Mouse (Mus musculus) spleen, adult 2 months (tissue): ENCODE results near the gene B4galt1. TPM values are rescaled to one million over a fixed set of nuclear protein-coding genes. Genes with fewer than 3 reads are reported as not detected.
A peak's percentile ranks its signal among the peaks of the same experiment; 100 is the strongest.

ENCODE experiments used
- DNase-seq, 2 experiments: peaks; one replicate each; pipeline versions ENCODE4 v3.0.0 to v3.0.0-alpha.2; 2012 to 2021; ENCODE audit warnings: low spot score in 2 of 2, low read depth in 1 of 2
- H3K27ac ChIP-seq: fragments of 200-500 bp; 2 replicates; pipeline ENCODE4 v1.5.1; 2012; ENCODE audit warnings: low read length, inconsistent platforms; ENCODE audit not compliant: insufficient read depth
- H3K27me3 ChIP-seq: fragments of 200-500 bp; 2 replicates; pipeline ENCODE4 v1.6.1; 2012; ENCODE audit warnings: mild to moderate bottlenecking, moderate library complexity, low read length, inconsistent platforms; ENCODE audit not compliant: control insufficient read depth, insufficient read depth
- H3K36me3 ChIP-seq: fragments of 200-500 bp; 2 replicates; pipeline ENCODE4 v1.6.1; 2012; ENCODE audit warnings: mild to moderate bottlenecking, low read length, inconsistent platforms; ENCODE audit not compliant: control insufficient read depth, insufficient read depth
- H3K4me1 ChIP-seq: fragments of 200-500 bp; 2 replicates; pipeline ENCODE4 v1.6.1; 2011; ENCODE audit warnings: inconsistent platforms; ENCODE audit not compliant: control insufficient read depth, insufficient read depth, insufficient read length
- H3K4me3 ChIP-seq: fragments of 200-500 bp; 2 replicates; pipeline ENCODE4 v1.5.1; 2011; ENCODE audit warnings: mild to moderate bottlenecking, inconsistent platforms; ENCODE audit not compliant: insufficient read depth, insufficient read length; ENCODE audit errors: extremely low read depth
- CTCF ChIP-seq: fragments of 200-500 bp; IDR thresholded peaks from 2 replicates; pipeline ENCODE4 v1.5.1; 2011; ENCODE audit warnings: mild to moderate bottlenecking, inconsistent platforms; ENCODE audit not compliant: insufficient read depth, insufficient read length, insufficient replicate concordance; ENCODE audit errors: extremely low read depth
- POLR2A ChIP-seq: fragments of 200-500 bp; IDR thresholded peaks from 2 replicates; pipeline ENCODE4 v1.6.1; 2011; ENCODE audit warnings: low read depth, low read length, inconsistent platforms
- WGBS: fragments of 180-500 bp; shearing (Covaris S2); methylation state at CpG from one replicate; pipeline ENCODE4 v1.1.7; 2018; 5-methylcytosine and 5-hydroxymethylcytosine counted together
- polyA plus RNA-seq: library from polyadenylated mRNA; depleted of rRNA; stranded (reverse); fragments of >200 nt; gene quantifications from 2 replicates; pipeline ENCODE4 v1.2.3, GENCODE M21; 2012

Gene B4galt1
- polyA plus RNA-seq, 1 experiment, result 24.6 TPM

GRCm38 (mm10) chr4:40844811-40845751 is 8.7 kb downstream of the B4galt1 start:
- WGBS, result 31% methylated on average over 12 of the region's 12 CpGs
- no peak for DNase-seq
- no peaks in the 10 kb centered on the region; the same call in 1 of the 2 replicates for H3K36me3 ChIP-seq
- TF ChIP-seq CTCF (no peak), POLR2A (no peak)
- H3K27ac ChIP-seq, result peak overlapping the region; percentile 65
- no peaks in the 10 kb centered on the region for H3K27me3 ChIP-seq
- H3K4me1 ChIP-seq, result peaks cover 52% of the 10 kb centered on the region
- H3K4me3 ChIP-seq, result no peak overlapping the region

- no peaks in the 10 kb centered on the region; the same call in 1 of the 2 replicates for H3K36me3 ChIP-seq
- WGBS, result 6% methylated on average over 5 of the region's 5 CpGs
- peaks cover 51% of the 10 kb centered on the region for H3K4me1 ChIP-seq
- peak overlapping the region; percentile 65 for H3K27ac ChIP-seq
- no peaks in the 10 kb centered on the region for H3K27me3 ChIP-seq
- DNase-seq, result peak in 1 of 2 experiments; percentile 71
- TF ChIP-seq POLR2A (no peak), CTCF (no peak)
- no peak overlapping the region for H3K4me3 ChIP-seq
These were observed 9.5 kb downstream of the B4galt1 start for GRCm38 (mm10) chr4:40844251-40844721.

- 63% methylated on average over 8 of the region's 8 CpGs for WGBS
- peak overlapping the region; percentile 65 for H3K27ac ChIP-seq
- no peak for TF ChIP-seq CTCF
- TF ChIP-seq POLR2A, result no peak
- no peaks in the 10 kb centered on the region; the same call in 1 of the 2 replicates for H3K36me3 ChIP-seq
- DNase-seq, result no peak
- H3K4me3 ChIP-seq, result no peak overlapping the region
- peaks cover 56% of the 10 kb centered on the region for H3K4me1 ChIP-seq
- no peaks in the 10 kb centered on the region for H3K27me3 ChIP-seq
These were observed 10.1 kb downstream of the B4galt1 start for GRCm38 (mm10) chr4:40843726-40844125.

GRCm38 (mm10) chr4:40840448-40840847 is 13.4 kb downstream of the B4galt1 start:
- H3K4me3 ChIP-seq, result no peak overlapping the region
- peaks cover 46% of the 10 kb centered on the region for H3K4me1 ChIP-seq
- no peaks in the 10 kb centered on the region for H3K36me3 ChIP-seq
- DNase-seq, result no peak
- H3K27ac ChIP-seq, result peak overlapping the region; percentile 13; the same call in 1 of the 2 replicates
- H3K27me3 ChIP-seq, result no peaks in the 10 kb centered on the region
- WGBS, result 7% methylated on average over 2 of the region's 2 CpGs
- TF ChIP-seq POLR2A (no peak), CTCF (no peak)

GRCm38 (mm10) chr4:40839251-40839650 is 14.6 kb downstream of the B4galt1 start:
- no peaks in the 10 kb centered on the region for H3K36me3 ChIP-seq
- 23% methylated on average over 12 of the region's 12 CpGs for WGBS
- peak overlapping the region; percentile 73 for H3K27ac ChIP-seq
- H3K4me1 ChIP-seq, result peaks cover 38% of the 10 kb centered on the region
- no peak for TF ChIP-seq CTCF
- TF ChIP-seq POLR2A, result no peak
- no peaks in the 10 kb centered on the region for H3K27me3 ChIP-seq
- DNase-seq, result peak; percentile 40 to 41
- H3K4me3 ChIP-seq, result no peak overlapping the region

- DNase-seq, result no peak
- Histone ChIP-seq H3K36me3 (no peaks in the 10 kb centered on the region), H3K27ac (peak overlapping the region; percentile 48), H3K4me1 (peaks cover 35% of the 10 kb centered on the region), H3K4me3 (no peak overlapping the region), H3K27me3 (no peaks in the 10 kb centered on the region)
- 28% methylated on average over 10 of the region's 10 CpGs for WGBS
- TF ChIP-seq POLR2A, result no peak
- no peak for TF ChIP-seq CTCF
These were observed 16.1 kb downstream of the B4galt1 start for GRCm38 (mm10) chr4:40837451-40838285.
